Mouse (Mus musculus) forebrain, postnatal 0 days (tissue): Measurements from ENCODE around the gene Olfr32. TPM values are rescaled to one million over a fixed set of nuclear protein-coding genes. Genes with fewer than 3 reads are reported as not detected.
"Not testable (repeated sequence)": the region's sequence is repeated elsewhere in the genome, so short reads cannot be mapped to it uniquely, and the experiment has no call there.

ENCODE experiments used
- ATAC-seq: fragments of 200-750 bp; cut with Nextera tagmentation; 2 replicates; pipeline ENCODE4 v1.8.0; 2017; ENCODE audit warnings: mild to moderate bottlenecking, moderate library complexity
- DNase-seq: peaks from one replicate; pipeline ENCODE4 v3.0.0-alpha.2; 2015
- H3K27ac ChIP-seq: fragments of 300-500 bp; sonication (generic); 2 replicates; pipeline ENCODE4 v1.5.1; 2014; ENCODE audit warnings: low read depth, mild to moderate bottlenecking, antibody characterized with exemption, low read length, moderate library complexity, mixed read lengths
- H3K27me3 ChIP-seq: fragments of 300-500 bp; sonication (generic); 2 replicates; pipeline ENCODE4 v1.6.1; 2014; ENCODE audit warnings: mild to moderate bottlenecking, low read length, mixed read lengths; ENCODE audit not compliant: insufficient read depth
- H3K36me3 ChIP-seq: fragments of 300-500 bp; sonication (generic); 2 replicates; pipeline ENCODE4 v1.6.1; 2014; ENCODE audit warnings: mild to moderate bottlenecking, moderate library complexity; ENCODE audit not compliant: insufficient read depth
- H3K4me1 ChIP-seq: fragments of 300-500 bp; sonication (generic); 2 replicates; pipeline ENCODE4 v1.6.1; 2014; ENCODE audit warnings: antibody characterized with exemption; ENCODE audit not compliant: insufficient read depth
- H3K4me2 ChIP-seq: fragments of 300-500 bp; sonication (generic); 2 replicates; pipeline ENCODE4 v1.6.1; 2014; ENCODE audit warnings: low read depth, mild to moderate bottlenecking, moderate library complexity
- H3K4me3 ChIP-seq: fragments of 300-500 bp; sonication (generic); 2 replicates; pipeline ENCODE4 v1.5.1; 2014; ENCODE audit warnings: low read depth, low read length, mixed read lengths
- H3K9ac ChIP-seq: fragments of 300-500 bp; sonication (generic); 2 replicates; pipeline ENCODE4 v1.6.1; 2014; ENCODE audit warnings: mild to moderate bottlenecking
- H3K9me3 ChIP-seq: fragments of 300-500 bp; sonication (generic); 2 replicates; pipeline ENCODE4 v1.6.1; 2016; ENCODE audit warnings: low read length
- CTCF ChIP-seq: sonication (generic); IDR thresholded peaks from 2 replicates; pipeline ENCODE4 v1.5.1; 2016; ENCODE audit warnings: antibody characterized with exemption, control low read depth, low read depth
- WGBS: fragments of 180-500 bp; shearing (Covaris S2); extraction: QIAGEN DNeasy Blood & Tissue Kit; methylation state at CpG from one replicate; pipeline ENCODE4 v1.1.7; 2014; 5-methylcytosine and 5-hydroxymethylcytosine counted together
- polyA plus RNA-seq: library from polyadenylated mRNA; unstranded; fragments of >200 nt; fragmentation: Nextera tagmentation; extraction: Ambion mirVana; gene quantifications from 2 replicates; pipeline ENCODE4 v1.2.1, GENCODE M21; 2015
- total RNA-seq: library from RNA; depleted of rRNA; stranded (reverse); fragments of >200 nt; gene quantifications from 2 replicates; pipeline ENCODE4 v1.2.3, GENCODE M21; 2014; rRNA removed

Olfr32 gene
- total RNA-seq = not detected in 2 replicates
- not detected in 2 replicates for polyA plus RNA-seq

DNA sequence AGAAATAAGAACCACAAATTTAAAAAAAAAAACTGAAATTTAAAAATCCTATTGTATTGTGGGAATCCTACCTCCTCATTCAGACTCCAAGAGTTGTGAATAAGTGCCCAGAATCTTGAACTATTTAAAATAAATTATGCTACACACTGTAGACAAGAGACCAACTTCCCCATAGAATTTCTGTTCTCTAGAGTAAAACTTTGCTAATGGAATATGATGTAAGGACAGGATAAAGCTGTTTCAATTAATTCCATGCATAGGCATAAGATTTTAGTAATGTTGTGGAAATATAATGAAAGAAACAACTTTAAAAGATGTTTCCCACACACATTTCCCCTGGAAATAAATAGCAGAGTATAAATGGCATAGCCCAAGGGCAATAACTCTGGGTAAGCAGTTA lies at the start of gene Olfr32:
Gene Olfr32, minus strand, starts transcription at position 101 of the 400 bp plus-strand sequence.
- Histone ChIP-seq H3K9me3 (no peaks in the 10 kb centered on the region), H3K27ac (no peak within 1 kb of the TSS)
- ATAC-seq = no peak

DNA sequence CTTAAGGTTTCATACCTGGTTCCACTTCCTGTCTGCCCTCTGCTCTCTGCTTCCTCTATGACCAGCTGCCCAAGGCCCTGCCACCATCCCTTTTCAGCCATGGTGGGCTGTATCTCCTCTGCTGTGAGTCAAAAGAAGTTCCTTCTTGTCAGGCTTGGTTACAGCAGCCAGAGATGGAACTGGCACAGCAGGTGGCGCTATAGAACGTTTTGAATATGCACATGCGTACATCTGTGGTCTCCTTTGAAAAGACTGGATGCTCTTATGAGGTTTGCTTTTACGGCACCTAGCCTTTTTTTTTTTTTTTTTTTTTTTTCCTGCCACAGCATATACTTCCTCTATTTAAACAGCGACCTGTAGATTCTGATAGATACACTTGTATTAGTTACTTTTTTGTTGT lies 45.0 kb upstream of the Olfr32 start:
- H3K9me3 ChIP-seq, DNase-seq, H3K36me3 ChIP-seq, H3K4me2 ChIP-seq, H3K4me1 ChIP-seq, H3K27ac ChIP-seq, ATAC-seq, H3K9ac ChIP-seq, H3K4me3 ChIP-seq, H3K27me3 ChIP-seq: not testable (repeated sequence)
- no CpG with 5 or more reads among the region's 5 CpGs for WGBS

More for the DNA sequence above, at the start of gene Olfr32:
- no peaks in the 10 kb centered on the region for H3K36me3 ChIP-seq
- no peak within 1 kb of the TSS for H3K4me2 ChIP-seq
- H3K4me3 ChIP-seq = no peak within 1 kb of the TSS
- no peak for DNase-seq
- H3K9ac ChIP-seq = no peak within 1 kb of the TSS
- no peak for TF ChIP-seq CTCF
- no peaks in the 10 kb centered on the region for H3K4me1 ChIP-seq
- no peaks in the 10 kb centered on the region for H3K27me3 ChIP-seq

DNA sequence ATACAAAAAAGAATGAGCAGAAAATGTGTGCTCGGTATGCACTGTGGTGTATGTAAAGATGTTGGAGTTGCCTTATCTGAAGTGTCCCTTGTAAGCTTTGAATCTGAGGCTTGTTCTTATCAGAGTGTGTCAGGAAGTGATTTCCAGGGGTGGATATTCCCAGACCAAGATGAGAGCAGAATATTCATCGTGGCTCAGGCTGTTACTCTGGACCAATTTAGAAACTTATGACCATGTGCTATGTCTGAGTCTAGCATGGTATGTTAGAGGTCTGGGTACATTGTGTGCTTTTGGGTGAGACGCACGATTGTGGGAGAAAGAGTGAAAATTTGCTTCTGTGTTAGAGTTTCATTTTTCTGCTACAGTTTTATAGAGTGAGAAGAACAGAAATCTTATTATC lies 44.0 kb upstream of the Olfr32 start:
- peak; percentile 60; the same call in 1 of the 2 replicates for ATAC-seq
- H3K4me3 ChIP-seq, H3K36me3 ChIP-seq, H3K27ac ChIP-seq, DNase-seq, H3K4me2 ChIP-seq, H3K4me1 ChIP-seq, H3K9me3 ChIP-seq, H3K27me3 ChIP-seq, H3K9ac ChIP-seq: not testable (repeated sequence)
- WGBS = no CpG with 5 or more reads among the region's 4 CpGs

DNA sequence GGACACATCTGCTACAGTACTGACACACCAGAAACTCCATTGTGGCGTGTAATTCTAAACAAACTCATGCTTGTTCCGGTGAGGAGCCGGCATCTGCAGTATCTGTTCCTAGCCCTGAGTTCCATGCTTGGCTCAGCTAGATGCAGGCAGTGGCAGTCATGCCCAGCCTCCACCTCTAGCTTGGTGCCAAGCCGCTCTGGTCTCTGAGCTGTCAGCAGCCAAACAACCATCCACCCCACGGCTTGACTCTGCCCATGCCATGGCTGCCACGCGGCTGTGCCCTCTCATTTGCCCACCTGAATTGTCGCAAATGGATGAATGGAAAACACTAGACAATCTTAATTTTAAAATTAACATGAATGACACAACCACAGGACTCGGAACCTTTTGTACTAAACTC lies 11.8 kb upstream of the Olfr32 start:
- no peaks in the 10 kb centered on the region for H3K4me1 ChIP-seq
- no peak overlapping the region for H3K4me2 ChIP-seq
- 91% methylated on average over 9 of the region's 9 CpGs for WGBS
- no peaks in the 10 kb centered on the region for H3K36me3 ChIP-seq
- no peak overlapping the region for H3K9ac ChIP-seq
- TF ChIP-seq CTCF = no peak
- no peak overlapping the region for H3K27ac ChIP-seq
- ATAC-seq (no peak), DNase-seq (no peak)
- no peak overlapping the region for H3K4me3 ChIP-seq
- H3K27me3 ChIP-seq = no peaks in the 10 kb centered on the region
- H3K9me3 ChIP-seq = no peaks in the 10 kb centered on the region

DNA sequence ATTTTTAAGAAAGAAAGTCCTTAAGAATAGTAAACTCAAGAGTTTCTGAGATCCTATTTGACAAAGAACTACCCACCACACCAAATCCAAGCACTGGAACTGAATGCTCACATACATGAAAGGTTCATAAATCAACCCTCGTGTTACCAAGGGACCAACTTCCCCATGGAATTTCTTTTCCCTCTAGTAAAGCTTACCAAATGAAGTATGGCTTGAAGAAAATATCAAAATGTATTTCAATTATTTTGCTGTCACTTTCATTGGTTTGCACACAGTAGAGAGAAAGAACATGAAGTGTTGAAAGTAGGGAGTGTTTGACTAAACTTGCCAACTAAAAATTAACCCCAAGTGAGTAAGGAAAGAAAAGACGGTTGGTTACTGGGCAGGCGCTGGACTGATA lies 10.9 kb upstream of the Olfr32 start, which contains the start of gene Olfr1270:
Gene Olfr1270, minus strand, starts transcription at position 101 of the 400 bp plus-strand sequence.
- no peaks in the 10 kb centered on the region for H3K36me3 ChIP-seq
- no peak within 1 kb of the TSS for H3K27ac ChIP-seq
- WGBS = 88% methylated on average over 3 of the region's 3 CpGs
- H3K4me1 ChIP-seq = no peaks in the 10 kb centered on the region
- no peak for TF ChIP-seq CTCF
- no peak for ATAC-seq
- H3K9ac ChIP-seq = no peak within 1 kb of the TSS
- no peak within 1 kb of the TSS for H3K4me3 ChIP-seq
- no peak within 1 kb of the TSS for H3K4me2 ChIP-seq
- DNase-seq = no peak
- no peaks in the 10 kb centered on the region for H3K27me3 ChIP-seq
- H3K9me3 ChIP-seq = no peaks in the 10 kb centered on the region

DNA sequence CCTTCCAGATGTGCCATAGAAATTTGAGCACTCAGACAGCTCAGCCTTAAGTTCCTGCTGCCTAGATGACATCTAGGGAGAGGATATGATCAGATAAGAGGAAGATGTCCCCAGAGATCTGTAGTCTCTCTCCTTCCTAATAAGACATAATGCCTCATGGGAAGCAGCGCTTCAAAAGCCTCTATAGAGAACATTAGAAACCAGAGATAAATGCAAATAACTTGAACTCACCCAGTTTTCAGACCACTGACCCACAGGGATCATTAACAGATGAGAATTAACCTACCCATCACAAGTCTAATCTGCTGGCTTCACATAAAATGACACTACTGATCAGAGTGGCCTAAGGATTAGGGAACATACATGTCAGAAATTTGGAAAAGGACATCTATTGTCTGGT lies 20.8 kb downstream of the Olfr32 start, which contains the start of gene Olfr1269:
Gene Olfr1269, minus strand, starts transcription at position 101 of the 400 bp plus-strand sequence.
- Histone ChIP-seq H3K4me1 (no peaks in the 10 kb centered on the region), H3K4me2 (no peak within 1 kb of the TSS), H3K4me3 (no peak within 1 kb of the TSS), H3K36me3 (no peaks in the 10 kb centered on the region), H3K9me3 (no peaks in the 10 kb centered on the region), H3K27me3 (no peaks in the 10 kb centered on the region), H3K27ac (no peak within 1 kb of the TSS), H3K9ac (no peak within 1 kb of the TSS)
- ATAC-seq = no peak
- TF ChIP-seq CTCF = no peak
- WGBS = 93% methylated on average over 1 of the region's 1 CpGs
- DNase-seq = no peak

Other genes starting within 250 kb of the Olfr32 start
- not detected in 2 replicates for gene Olfr1258, start 215.0 kb downstream of the Olfr32 start, total RNA-seq
- not detected in 2 replicates for gene Olfr1258, start 215.0 kb downstream of the Olfr32 start, polyA plus RNA-seq
- not detected in 2 replicates for gene Olfr1259, start 193.6 kb downstream of the Olfr32 start, total RNA-seq
- not detected in 2 replicates for gene Olfr1259, start 193.6 kb downstream of the Olfr32 start, polyA plus RNA-seq
- gene Olfr1260, start 168.0 kb downstream of the Olfr32 start, total RNA-seq = not detected in 2 replicates
- gene Olfr1260, start 168.0 kb downstream of the Olfr32 start, polyA plus RNA-seq = not detected in 2 replicates
- gene Olfr1261, start 151.1 kb downstream of the Olfr32 start, total RNA-seq = not detected in 2 replicates
- gene Olfr1261, start 151.1 kb downstream of the Olfr32 start, polyA plus RNA-seq = not detected in 2 replicates
- gene Olfr1262, start 142.2 kb downstream of the Olfr32 start, total RNA-seq = not detected in 2 replicates
- gene Olfr1262, start 142.2 kb downstream of the Olfr32 start, polyA plus RNA-seq = not detected in 2 replicates
- gene Olfr1263, start 130.2 kb downstream of the Olfr32 start, total RNA-seq = not detected in 2 replicates
- gene Olfr1263, start 130.2 kb downstream of the Olfr32 start, polyA plus RNA-seq = not detected in 2 replicates
- not detected in 2 replicates for gene Olfr1264, start 116.7 kb downstream of the Olfr32 start, total RNA-seq
- not detected in 2 replicates for gene Olfr1264, start 116.7 kb downstream of the Olfr32 start, polyA plus RNA-seq
- not detected in 2 replicates for gene Olfr1265, start 107.0 kb downstream of the Olfr32 start, total RNA-seq
- gene Olfr1265, start 107.0 kb downstream of the Olfr32 start, polyA plus RNA-seq = not detected in 2 replicates
- gene Olfr140, start 78.7 kb downstream of the Olfr32 start, total RNA-seq = not detected in 2 replicates
- gene Olfr140, start 78.7 kb downstream of the Olfr32 start, polyA plus RNA-seq = not detected in 2 replicates
- gene Olfr1269, start 20.9 kb downstream of the Olfr32 start, total RNA-seq = not detected in 2 replicates
- not detected in 2 replicates for gene Olfr1269, start 20.9 kb downstream of the Olfr32 start, polyA plus RNA-seq
- not detected in 2 replicates for gene Olfr1270, start 10.8 kb upstream of the Olfr32 start, total RNA-seq
- not detected in 2 replicates for gene Olfr1270, start 10.8 kb upstream of the Olfr32 start, polyA plus RNA-seq
- not detected in 2 replicates for gene Olfr1506, start 82.2 kb upstream of the Olfr32 start, total RNA-seq
- not detected in 2 replicates for gene Olfr1506, start 82.2 kb upstream of the Olfr32 start, polyA plus RNA-seq
- not detected in 2 replicates for gene Olfr142, start 115.3 kb upstream of the Olfr32 start, total RNA-seq
- not detected in 2 replicates for gene Olfr142, start 115.3 kb upstream of the Olfr32 start, polyA plus RNA-seq
- not detected in 2 replicates for gene Olfr1271, start 128.7 kb upstream of the Olfr32 start, total RNA-seq
- gene Olfr1271, start 128.7 kb upstream of the Olfr32 start, polyA plus RNA-seq = not detected in 2 replicates
- gene Olfr1272, start 150.5 kb upstream of the Olfr32 start, total RNA-seq = not detected in 2 replicates
- not detected in 2 replicates for gene Olfr1272, start 150.5 kb upstream of the Olfr32 start, polyA plus RNA-seq
- not detected in 2 replicates for gene Gm13769, start 179.9 kb upstream of the Olfr32 start, total RNA-seq
- gene Gm13769, start 179.9 kb upstream of the Olfr32 start, polyA plus RNA-seq = not detected in 2 replicates